Mouse (Mus musculus) adrenal gland, adult 2 months (tissue): Measurements from ENCODE around the gene Smg9. TPM values are rescaled to one million over a fixed set of nuclear protein-coding genes. Genes with fewer than 3 reads are reported as not detected.

Experiments used
- DNase-seq: peaks from one replicate; pipeline ENCODE4 v3.0.0; 2021
- long read RNA-seq: library from polyadenylated mRNA; stranded (forward); transcript quantifications from one replicate; pipeline ENCODE4 v2.0.0, GENCODE M21; 2021
- polyA plus RNA-seq: library from polyadenylated mRNA; depleted of rRNA; stranded (reverse); fragments of >200 nt; gene quantifications from 2 replicates; pipeline ENCODE4 v1.2.3, GENCODE M21; 2012; rRNA removed
- total RNA-seq, 2 experiments: library from RNA; stranded (reverse); gene quantifications; 2 replicates each; pipeline ENCODE4 v1.2.3; 2021

Gene Smg9
- total RNA-seq (10 to 100 TPM; 19.7 to 20.2 TPM), polyA plus RNA-seq (45.8 and 46.0 TPM in 2 replicates)
- long read RNA-seq, transcript Smg9-201 (14 exons, 2,242 nt), result major isoform, 9 of 16 reads
- long read RNA-seq, partial matches to known transcripts, result 1 of 16 reads
- long read RNA-seq, other reads (novel, unspliced or antisense), result 6 of 16 reads

DNA sequence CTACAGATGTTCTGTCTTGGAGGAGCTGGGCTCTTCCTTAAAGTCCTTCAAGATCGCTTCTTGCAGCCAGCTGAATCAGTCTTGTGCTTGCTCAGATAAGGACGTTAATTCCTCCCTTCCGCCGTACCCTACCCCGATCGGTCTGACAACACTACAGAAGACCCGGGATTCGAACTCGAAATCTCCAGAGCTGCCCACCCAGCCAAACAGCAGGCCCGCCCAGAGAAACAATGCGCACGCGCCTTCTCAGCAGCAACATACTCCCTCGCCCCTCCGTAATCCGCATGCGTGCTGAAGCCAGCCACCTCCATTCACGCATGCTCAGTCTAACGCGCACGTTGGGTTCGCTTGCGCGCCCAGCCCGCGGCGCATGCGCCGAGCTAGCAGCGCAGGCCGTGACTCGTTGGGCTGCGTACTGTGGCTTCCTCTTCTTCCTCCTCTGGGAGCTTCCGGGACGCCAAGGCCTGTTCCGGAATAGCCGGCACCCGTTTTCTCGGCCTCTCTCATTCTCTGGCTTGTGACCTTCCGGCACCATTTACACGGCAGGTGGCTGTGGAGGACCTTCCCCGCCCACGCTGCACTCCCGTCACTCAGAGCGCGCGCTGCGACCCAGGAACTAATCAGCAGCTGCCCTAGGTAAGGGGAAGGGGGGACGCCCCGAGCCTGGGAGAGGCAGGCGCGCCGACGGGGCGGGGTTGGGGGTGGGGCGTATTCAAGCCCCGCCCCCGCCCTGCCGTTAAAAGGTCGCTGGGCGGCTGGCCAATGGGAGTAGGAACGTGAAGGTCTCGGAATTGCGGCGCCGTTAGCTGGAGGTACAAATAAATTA lies at the start of gene Smg9:
Smg9 (plus strand) TSS at position 364 of the 826 bp plus-strand sequence.
- peak; percentile 99 for DNase-seq

DNA sequence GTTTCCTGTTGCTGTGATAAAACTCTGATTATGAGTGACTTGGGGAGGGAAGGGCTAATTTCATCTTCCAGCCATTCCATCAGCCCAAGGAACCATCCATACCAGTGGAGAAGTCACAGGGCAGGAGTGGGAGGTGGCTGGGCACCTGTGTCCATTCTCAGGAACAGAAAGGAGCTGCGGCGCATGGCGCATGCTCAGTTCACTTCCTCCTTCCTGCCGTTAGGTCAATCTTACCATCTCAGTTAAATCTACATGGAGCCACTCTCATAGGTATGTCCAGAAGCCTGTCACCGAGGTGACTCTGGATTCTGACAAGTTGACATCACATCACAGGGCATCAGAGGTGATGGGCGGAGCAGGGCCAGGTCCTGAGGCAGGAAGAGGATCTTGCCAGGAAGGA lies 43.8 kb upstream of the Smg9 start:
- DNase-seq, result no peak

DNA sequence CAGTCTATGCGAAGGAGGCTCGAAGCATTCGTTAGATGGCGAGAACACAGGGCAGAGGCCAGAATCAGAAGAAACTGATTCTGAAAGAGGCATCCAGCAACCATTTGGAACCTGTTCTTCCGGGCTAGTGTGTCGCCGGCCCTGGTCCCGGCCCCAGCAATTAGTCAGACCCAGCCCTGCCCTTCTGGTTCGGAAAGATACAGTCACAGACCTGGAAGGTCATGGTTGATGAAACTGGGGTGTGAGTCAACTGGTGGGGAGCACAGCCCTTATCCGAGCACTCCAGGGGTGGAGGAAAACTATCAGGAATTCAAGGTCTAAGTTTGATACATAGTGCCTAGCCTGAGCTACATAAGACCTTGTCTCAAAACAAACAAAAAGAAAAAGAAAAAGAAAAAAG lies 43.3 kb upstream of the Smg9 start:
- peak; percentile 85 for DNase-seq

DNA sequence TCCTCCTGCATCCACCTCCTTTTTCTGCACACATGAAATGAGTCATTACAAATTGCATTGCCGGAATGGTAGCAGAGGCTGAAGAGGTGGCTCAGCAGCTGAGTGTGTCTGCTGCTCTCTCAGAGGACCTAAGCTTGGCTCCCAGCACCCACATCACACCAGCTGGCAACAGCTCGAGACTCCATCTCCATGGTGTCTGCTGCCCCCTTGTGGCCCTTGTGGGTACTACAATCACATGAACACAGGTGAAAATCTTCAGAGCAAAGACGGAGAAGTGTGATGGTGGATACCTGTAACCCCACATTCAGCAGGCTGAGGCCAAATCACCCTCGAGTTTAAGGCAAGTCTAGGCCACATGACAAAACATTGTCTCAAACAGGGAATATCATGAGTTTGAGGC lies 41.5 kb upstream of the Smg9 start:
- no peak for DNase-seq

DNA sequence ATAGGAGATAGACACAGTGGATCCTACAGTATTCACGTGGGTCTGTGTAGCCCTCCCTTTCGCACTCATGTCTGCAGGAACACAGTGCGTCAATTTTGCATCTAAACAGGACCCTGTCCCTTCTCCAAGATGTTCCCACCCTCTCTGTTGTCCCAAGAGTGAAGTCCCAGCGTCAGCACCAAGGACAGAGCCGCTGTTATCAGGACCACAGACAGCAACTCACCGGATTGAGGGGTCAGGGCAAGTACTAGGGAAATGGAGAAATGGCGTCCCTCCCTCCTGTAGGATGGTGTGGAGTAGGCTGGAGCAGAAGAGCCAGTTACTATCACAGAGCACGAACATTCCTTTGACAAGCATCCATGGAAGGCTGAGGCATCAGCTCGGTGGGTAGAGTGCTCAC lies 40.1 kb upstream of the Smg9 start:
- DNase-seq, result peak; percentile 24

DNA sequence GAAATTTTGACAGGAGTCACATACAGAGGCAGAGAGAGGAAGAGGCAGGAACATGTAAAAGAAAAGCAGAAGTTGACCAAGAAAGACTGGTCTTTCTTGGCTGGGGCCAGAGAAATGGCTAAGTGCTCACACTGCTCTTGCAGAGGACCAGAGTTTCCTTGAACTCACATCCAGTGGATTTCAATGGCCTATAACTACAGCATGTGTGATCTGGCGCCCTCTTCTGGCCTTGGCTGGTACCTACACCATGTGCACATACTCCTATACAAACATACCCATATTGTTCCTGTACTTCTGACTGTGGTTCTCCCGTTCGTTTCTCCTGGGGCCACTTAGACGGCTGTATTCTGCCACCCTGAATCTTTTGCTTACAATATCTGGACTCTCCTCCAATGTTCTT lies 38.4 kb upstream of the Smg9 start:
- no peak for DNase-seq

DNA sequence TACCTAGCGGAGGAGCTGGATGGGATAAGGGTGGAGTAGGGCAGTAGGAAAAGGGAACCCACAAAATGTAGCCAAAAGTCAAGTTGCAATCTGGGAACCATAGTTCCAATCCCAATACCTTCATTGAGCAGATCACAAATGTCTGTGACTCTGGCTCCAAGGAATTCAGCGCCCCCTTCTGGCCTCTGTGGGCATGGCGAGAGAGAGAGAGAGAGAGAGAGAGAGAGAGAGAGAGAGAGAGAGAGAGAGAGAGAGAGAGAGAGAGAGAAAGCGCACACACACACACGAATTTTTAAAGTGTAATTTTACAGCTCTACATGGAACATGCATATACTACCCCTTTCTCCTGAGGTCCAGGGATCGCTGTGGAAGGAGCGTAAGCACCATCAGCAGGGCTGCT lies 36.2 kb upstream of the Smg9 start:
- DNase-seq, result peak; percentile 21

DNA sequence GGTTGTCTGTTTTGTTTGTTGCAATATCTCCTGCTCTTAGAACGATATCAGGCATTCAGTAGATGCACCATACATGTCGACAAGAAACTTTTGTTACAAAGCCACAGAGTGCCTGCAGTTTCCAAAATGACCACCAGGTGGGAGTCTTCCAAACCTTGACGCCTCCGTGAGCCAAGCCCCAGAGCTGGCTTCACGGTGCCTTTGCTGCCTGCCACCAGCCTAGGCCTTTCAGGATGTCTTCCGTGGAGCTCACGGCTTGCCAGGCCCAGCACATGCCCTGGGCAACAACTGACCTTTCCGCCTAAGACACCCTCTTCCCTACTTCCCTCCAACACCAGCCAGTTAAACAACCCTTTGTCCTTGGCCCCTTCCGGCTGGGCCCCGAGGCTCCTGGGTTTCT lies 34.6 kb upstream of the Smg9 start:
- DNase-seq, result peak; percentile 80

DNA sequence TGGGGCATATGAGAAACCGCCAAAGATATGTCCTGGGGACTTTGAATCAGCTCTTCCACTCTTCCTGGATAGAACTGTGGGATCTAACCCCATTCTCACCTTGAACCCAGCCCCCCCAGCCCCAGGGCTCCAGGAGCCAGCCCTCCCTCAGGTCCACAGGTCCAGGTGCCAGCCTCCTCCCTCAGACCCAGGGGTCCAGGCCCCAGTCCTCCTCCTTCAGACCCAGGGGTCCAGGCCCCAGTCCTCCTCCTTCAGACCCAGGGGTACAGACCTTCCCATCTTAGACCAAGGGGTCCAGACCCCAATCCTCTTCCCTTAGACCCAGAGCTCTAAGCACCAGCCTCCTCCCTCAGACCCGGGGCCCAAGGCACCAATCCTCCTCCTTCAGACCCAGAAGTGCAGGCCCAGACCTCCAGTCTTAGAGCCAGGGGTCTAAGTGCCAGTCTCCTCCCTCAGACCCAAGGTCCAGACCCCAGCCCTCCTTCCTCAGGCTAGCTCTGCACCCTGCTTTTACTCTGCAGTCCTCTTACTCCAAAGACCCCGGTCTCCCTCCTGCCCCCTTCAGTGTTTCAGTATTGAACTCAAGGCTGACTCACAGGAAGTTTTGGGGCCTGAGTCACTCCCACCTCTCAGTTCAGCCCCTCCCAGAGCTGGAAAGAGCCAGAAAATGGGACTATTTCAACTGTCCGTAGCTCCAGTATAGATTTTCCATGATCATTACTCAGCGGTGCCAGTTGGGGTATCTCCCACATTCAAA lies 34.0 kb upstream of the Smg9 start:
- peak; percentile 42 for DNase-seq

DNA sequence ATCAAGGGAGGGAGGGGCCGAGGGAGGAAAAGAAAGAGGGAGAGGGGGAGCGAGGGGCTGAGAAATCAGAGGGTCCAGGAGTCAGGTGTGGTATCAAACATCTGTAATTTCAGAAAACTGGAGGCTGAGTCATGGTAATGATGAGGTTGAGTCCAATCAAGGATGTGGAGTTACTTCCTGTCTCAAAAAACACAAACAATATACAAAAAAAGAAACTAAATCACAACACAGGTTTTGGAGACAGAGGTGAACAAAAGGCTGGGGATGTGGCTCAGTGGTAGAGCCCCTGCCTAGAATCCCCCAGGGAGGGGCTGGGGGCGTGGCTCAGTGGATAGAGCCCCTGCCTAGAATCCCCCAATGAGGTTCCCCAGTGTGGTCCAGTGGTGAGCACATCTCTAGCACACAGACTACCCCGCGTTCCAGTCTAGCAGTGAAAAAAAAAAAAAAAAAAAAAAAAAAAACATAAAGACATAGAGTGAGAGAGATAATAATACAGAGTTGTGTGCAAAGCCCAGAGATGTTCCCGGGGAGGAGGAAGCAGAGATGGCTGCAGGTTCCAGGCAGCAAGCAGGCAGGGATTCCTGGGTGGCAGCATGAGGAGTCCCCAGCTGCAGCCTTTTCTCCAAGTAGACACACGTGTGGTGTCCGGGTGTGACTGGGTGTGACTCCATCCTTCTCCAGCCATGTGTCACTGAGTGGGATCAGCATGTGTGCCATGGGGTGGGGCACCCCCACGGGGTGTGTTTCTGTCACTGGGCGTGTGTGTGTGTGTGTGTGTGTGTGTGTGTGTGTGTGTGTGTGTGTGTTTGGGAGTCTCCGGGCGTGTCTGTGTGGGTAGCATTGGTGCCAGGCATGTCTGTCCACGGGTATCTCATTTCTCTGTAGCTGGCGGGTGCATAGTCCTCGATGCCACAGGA lies 32.4 kb upstream of the Smg9 start:
- DNase-seq, result no peak

DNA sequence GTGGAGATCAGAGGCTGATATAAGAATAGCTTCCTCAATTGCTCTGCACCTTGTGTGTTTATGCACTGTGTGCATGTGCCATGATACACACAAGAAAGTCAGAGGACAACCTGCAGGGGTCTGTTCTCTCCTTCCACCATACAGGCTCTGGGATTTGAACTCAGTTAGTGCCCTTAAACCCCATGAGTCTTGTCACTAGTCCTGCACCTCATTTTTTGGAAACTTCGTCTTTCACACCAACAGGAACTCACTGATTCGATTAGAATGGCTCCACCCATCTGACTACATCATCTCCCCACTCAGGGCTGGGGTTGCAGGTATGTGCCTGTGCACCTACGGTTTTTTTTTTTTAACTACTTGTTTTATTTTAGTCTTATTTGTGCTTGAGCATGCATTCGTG lies 31.2 kb upstream of the Smg9 start:
- DNase-seq, result no peak

DNA sequence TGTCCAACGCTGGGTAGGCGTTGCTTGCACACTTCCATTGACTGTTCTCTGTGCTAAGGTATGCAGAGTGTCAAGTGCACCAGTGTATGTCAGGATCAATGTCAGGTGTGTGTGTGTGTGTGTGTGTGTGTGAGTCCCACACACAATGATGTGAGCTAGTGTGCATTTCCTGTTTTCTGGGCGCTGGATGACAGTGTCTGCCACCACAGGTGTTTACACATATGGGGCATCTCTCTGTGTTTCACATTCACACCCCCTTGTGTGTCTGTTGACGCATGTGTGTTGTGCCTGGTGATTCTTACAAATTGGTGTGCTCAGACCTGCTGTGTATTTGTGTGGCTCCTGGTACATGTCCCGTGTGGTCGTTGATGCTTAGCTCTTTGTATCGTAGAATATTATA lies 30.5 kb upstream of the Smg9 start:
- no peak for DNase-seq

DNA sequence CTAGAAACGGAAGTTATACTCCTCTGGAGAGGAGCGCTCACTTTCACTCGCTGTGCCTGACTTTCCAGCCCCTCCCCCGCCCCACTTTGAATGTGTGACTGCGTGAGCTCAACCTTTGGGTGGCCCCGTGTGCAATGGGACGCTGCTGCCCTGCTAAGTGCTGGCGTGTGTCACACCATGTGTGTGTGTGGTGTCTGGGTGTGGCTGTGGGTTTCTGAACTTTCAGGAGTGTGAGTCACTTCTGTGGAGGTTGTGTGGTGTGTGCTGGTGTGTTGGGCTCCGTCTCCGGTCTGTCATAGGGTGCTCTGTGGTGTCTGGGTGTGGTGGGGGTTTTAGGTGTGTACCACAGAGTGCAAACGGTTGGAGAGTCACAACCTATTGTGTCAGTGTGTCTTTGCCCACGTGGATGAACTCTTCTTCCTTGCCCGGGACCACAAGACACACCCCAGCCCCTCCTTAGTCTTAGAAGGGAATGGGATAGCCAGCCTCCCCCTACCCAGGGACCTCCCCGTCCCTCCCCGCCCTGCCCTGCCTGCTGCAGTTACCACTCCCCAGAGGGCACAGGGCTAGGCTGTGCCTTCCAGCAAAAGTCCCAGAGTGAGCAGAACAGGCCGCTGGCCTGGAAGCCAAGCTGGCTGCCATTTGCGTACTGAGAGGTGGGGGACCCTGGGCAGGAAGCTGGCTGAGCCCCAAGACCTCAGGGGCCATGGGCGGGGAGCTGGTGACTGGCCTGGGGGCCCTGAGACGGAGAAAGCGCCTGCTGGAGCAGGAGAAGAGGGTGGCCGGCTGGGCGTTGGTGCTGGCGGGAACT lies 29.5 kb upstream of the Smg9 start, which contains the start of gene Kcnn4:
Kcnn4 (plus strand) TSS at position 533 of the 811 bp plus-strand sequence.
- DNase-seq, result no peak

DNA sequence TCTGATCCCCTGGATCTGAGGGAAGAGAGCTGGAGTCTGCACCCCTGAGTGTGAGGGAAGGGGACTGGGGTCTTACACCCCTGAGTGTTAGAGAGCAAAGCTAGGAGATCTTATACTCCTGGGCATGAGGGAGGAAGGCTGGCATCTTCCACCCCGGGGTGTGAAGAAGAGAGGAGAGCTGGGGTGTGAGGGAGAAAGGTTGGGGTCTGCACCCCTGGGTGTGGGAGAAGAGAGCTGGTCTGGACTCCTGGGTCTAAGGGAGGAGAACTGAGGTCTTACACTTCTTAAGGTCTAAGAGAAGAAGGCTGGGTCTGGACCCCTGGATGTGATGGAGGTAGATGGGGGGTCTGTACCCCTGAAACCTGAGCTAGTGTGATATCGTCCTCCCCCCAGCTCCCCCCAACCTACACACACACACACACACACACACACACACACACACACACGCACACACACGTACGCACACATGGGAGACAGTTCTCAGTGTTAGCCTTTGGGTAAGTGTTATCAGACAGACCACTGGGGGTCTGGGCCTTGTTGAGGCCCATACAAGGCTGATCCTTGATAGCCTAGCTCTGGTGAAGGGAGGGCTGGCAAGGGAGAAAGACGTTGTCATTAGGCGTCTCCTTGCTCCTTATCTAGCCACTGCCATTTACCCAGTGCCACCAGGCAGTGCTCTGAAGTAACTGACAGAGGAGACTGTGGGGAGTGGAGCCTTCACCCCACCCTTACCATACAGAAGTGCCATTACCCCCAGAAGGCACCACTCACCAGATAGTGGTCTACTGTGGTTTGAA lies 28.2 kb upstream of the Smg9 start:
- no peak for DNase-seq

DNA sequence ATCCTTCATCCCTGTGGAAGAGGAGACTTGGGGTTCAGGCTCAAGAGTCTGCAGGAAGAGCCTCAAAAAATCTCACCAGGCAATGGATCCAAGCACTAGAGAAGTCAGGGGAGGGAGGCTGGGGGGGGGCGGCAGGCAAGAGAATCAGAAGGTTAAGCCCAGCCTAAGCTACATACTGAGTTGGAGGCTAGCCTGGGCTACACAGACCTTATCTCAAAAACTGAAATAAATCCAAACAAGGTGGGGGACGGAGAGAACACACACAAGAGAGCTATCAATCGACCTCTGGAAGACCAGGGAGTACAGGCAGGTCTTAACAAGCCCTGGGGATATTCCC lies 27.6 kb upstream of the Smg9 start:
- no peak for DNase-seq

DNA sequence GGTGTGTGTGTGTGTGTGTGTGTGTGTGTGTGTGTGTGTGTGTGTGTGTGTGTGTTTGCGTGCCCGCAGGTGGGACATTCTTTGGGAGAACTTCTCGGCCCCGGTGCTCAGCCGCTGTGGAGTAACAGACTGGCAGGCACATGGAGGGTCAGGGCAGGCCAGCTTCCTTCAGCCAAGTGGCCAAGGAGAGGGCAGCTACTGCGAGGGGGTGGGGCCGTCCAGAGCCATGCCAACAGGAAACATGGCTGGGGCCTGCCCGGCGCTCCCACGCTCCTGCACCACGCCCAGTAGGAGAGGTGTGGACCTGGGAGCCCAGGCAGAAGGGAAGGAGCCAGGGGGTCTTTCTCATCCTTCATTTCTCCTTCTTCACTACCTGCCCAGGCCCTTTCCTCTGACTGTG lies 27.1 kb upstream of the Smg9 start:
- no peak for DNase-seq

DNA sequence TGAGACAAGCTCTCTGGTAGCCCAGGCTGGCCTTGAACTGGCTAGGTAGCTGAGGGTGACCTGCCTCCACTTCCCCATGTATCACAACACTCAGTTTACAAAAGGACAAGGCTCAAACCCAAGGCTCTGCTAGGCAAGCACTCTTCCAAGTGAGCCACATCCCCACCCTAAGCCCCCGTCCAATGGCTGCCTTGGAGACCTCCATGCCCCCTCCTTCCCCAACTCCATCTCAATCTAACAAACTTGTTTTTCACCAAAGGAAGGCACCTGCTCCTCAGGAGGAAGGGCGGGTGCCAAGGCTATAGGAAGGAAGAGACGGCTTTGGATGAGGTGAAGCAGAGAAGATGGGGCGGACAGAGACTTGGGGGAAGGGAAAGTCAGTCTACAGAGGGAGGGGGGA lies 26.6 kb upstream of the Smg9 start:
- no peak for DNase-seq

DNA sequence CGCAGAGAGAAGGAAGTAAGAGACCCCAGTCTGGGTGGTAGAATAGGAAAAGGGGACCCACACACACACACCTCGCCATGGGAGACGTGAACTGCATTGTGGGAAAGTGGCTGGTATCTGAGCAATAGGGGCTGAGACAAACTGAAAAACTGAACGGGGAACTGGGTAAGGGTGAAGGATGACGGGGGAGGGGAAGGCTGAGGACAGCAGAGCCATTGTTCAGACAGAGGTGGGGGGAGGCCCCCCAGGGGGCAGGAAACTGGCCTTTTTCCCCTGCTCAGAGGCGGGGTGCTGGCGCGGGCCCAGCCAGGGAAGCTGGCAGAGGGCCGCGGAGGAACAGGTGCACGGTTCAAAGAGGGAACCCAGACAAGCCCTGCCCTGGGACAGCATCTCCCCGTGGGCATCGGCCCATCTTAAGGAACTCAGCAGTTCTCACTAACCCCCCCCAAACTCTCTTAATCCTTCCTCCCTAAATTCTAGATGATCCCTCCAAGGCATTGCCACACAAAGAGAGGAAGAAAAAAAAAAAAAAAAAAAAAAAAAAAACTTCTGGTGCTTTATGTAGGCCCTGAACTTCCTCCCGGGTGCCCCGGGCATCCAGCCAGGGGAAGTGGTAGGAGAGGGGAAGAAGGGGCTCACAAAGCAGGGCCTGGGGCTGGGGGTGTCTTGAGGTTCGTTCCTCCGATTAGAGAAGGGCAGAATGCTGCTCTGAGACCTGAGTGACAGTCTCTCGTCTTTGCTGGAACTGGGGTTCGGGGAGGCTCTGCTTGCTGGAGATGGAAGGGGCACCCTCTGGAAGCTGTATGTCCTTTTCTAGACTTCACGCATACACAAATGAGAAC lies 25.7 kb upstream of the Smg9 start:
- DNase-seq, result no peak

DNA sequence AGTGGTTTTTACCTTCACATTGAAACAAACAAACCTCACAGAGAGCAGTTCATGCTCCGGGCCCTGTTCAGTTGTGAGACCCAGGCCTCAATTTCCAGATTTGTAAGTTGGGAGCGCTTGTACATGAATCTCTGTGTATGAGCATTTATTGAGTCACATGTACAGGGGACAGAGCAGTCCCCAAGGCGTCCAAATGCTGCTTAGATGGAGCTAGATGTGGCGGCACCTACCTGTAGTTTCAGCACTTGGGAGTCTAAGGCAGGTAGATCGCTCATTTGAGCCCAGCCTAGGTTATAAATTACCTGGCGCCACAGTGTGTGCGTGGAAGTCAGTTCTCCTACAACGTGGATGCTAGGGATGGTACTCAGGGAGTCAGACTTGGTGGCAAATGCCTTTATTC lies 23.0 kb upstream of the Smg9 start:
- DNase-seq, result no peak
